Mouse (Mus musculus) erythroblast, embryonic 14.5 days (primary cell): ENCODE measurements around the gene Trim30c.

Experiments used
- GATA1 ChIP-seq: IDR thresholded peaks from 2 replicates; pipeline ENCODE4 v1.6.1; 2012; ENCODE audit warnings: low read length, inconsistent platforms, mixed read lengths
- TAL1 ChIP-seq: IDR thresholded peaks from 3 replicates; pipeline ENCODE4 v1.6.1; 2012; ENCODE audit warnings: low read length, inconsistent platforms, mixed read lengths

DNA sequence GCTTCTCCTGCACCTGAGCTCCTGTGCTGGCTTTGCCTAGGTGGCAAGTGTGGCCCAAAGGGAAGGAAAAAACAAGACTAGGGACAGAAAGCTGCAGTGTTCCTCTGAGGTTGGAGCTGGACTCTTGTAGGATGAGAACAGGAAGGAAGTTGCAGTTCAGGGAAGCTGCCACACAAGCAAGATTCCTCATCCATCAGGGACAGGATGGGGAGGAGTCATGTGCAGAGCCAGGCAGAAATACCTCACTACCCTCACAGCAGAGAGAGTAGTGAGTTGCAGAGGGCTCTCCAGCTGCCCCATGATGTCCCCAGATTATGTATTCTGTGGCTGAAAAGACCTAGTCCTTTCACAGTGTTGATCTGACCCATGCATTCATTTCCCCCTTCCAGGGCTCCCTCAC lies 503 bp upstream of the Trim30c start:
- TF ChIP-seq TAL1 (no peak), GATA1 (no peak)
